Mouse (Mus musculus): Measurements from ENCODE around the gene Sparcl1. TPM values are rescaled to one million over a fixed set of nuclear protein-coding genes. Genes with fewer than 3 reads are reported as not detected.

Sparcl1 gene
- polyA plus RNA-seq, 1 experiment from 2014 or later, result 24.1 TPM

GRCm38 (mm10) chr5:104052956-104053355 lies 60.6 kb downstream of the Sparcl1 start:
- Histone ChIP-seq H3K36me3 (ENCODE audit: control insufficient read depth, insufficient read depth, low read length) (no peaks in the 10 kb centered on the region; the same call in 1 of the 2 replicates), H3K4me3 (ENCODE audit: low read depth, low read length) (no peak overlapping the region), H3K4me2 (ENCODE audit: low read depth, low read length, severe bottlenecking) (no peak overlapping the region), H3K9ac (ENCODE audit: low read length) (no peak overlapping the region), H3K4me1 (replicated peaks; ENCODE audit: control insufficient read depth, insufficient read depth, low read length) (no peaks in the 10 kb centered on the region), H3K9me3 (ENCODE audit: control insufficient read depth, low read length) (no peaks in the 10 kb centered on the region), H3K27ac (ENCODE audit: low read depth, low read length) (no peak overlapping the region), H3K27me3 (ENCODE audit: control insufficient read depth, insufficient read depth, low read length) (no peaks in the 10 kb centered on the region)
- ATAC-seq (replicated peaks; ENCODE audit: low FRiP score) (no peak), DNase-seq (ENCODE audit: low spot score) (peak; percentile 52)
- WGBS, result 58% methylated on average over 8 of the region's 8 CpGs

- WGBS, result 57% methylated on average over 4 of the region's 4 CpGs
- DNase-seq (ENCODE audit: low spot score) (no peak), ATAC-seq (replicated peaks; ENCODE audit: low FRiP score) (no peak)
- Histone ChIP-seq H3K9me3 (ENCODE audit: control insufficient read depth, low read length) (no peaks in the 10 kb centered on the region), H3K36me3 (ENCODE audit: control insufficient read depth, insufficient read depth, low read length) (no peaks in the 10 kb centered on the region; the same call in 1 of the 2 replicates), H3K4me1 (replicated peaks; ENCODE audit: control insufficient read depth, insufficient read depth, low read length) (no peaks in the 10 kb centered on the region; the same call in 1 of the 2 replicates), H3K27ac (ENCODE audit: low read depth, low read length) (no peak overlapping the region), H3K4me2 (ENCODE audit: low read depth, low read length, severe bottlenecking) (peak overlapping the region; percentile 64; the same call in 1 of the 2 replicates), H3K27me3 (ENCODE audit: control insufficient read depth, insufficient read depth, low read length) (no peaks in the 10 kb centered on the region), H3K9ac (ENCODE audit: low read length) (no peak overlapping the region), H3K4me3 (ENCODE audit: low read depth, low read length) (no peak overlapping the region)
Measured at GRCm38 (mm10) chr5:104048139-104048538, 65.4 kb downstream of the Sparcl1 start.

GRCm38 (mm10) chr5:104047200-104048105 lies 66.1 kb downstream of the Sparcl1 start:
- peak overlapping the region; percentile 88 for H3K9ac ChIP-seq (ENCODE audit: low read length)
- H3K4me3 ChIP-seq (ENCODE audit: low read depth, low read length), result peak overlapping the region; percentile 76
- no peaks in the 10 kb centered on the region; the same call in 1 of the 2 replicates for H3K36me3 ChIP-seq (ENCODE audit: control insufficient read depth, insufficient read depth, low read length)
- H3K9me3 ChIP-seq (ENCODE audit: control insufficient read depth, low read length), result no peaks in the 10 kb centered on the region
- no peaks in the 10 kb centered on the region for H3K27me3 ChIP-seq (ENCODE audit: control insufficient read depth, insufficient read depth, low read length)
- H3K4me1 ChIP-seq (replicated peaks; ENCODE audit: control insufficient read depth, insufficient read depth, low read length), result no peaks in the 10 kb centered on the region; the same call in 1 of the 2 replicates
- H3K27ac ChIP-seq (ENCODE audit: low read depth, low read length), result peak overlapping the region; percentile 31; the same call in 1 of the 2 replicates
- peak overlapping the region; percentile 64 for H3K4me2 ChIP-seq (ENCODE audit: low read depth, low read length, severe bottlenecking)
- DNase-seq (ENCODE audit: low spot score), result peak; percentile 47
- ATAC-seq (replicated peaks; ENCODE audit: low FRiP score), result no peak
- 13% methylated on average over 19 of the region's 19 CpGs for WGBS

GRCm38 (mm10) chr5:104046256-104047199 lies 67.0 kb downstream of the Sparcl1 start, which contains the start of gene Nudt9:
TSS of gene Nudt9 (plus strand) at chr5:104046306.
- Histone ChIP-seq H3K9me3 (ENCODE audit: control insufficient read depth, low read length) (no peaks in the 10 kb centered on the region), H3K4me2 (ENCODE audit: low read depth, low read length, severe bottlenecking) (peak within 1 kb of the TSS; percentile 64), H3K9ac (ENCODE audit: low read length) (peak within 1 kb of the TSS; percentile 88), H3K4me3 (ENCODE audit: low read depth, low read length) (peak within 1 kb of the TSS; percentile 76), H3K27ac (ENCODE audit: low read depth, low read length) (peak within 1 kb of the TSS; percentile 71), H3K27me3 (ENCODE audit: control insufficient read depth, insufficient read depth, low read length) (no peaks in the 10 kb centered on the region), H3K4me1 (replicated peaks; ENCODE audit: control insufficient read depth, insufficient read depth, low read length) (no peaks in the 10 kb centered on the region; the same call in 1 of the 2 replicates), H3K36me3 (ENCODE audit: control insufficient read depth, insufficient read depth, low read length) (no peaks in the 10 kb centered on the region)
- DNase-seq (ENCODE audit: low spot score) (peak; percentile 97), ATAC-seq (replicated peaks; ENCODE audit: low FRiP score) (peak; percentile 99)
- WGBS, result 5% methylated on average over 90 of the region's 90 CpGs

- WGBS, result 54% methylated on average over 2 of the region's 2 CpGs
- Histone ChIP-seq H3K4me2 (ENCODE audit: low read depth, low read length, severe bottlenecking) (no peak overlapping the region), H3K27me3 (ENCODE audit: control insufficient read depth, insufficient read depth, low read length) (no peaks in the 10 kb centered on the region), H3K4me1 (replicated peaks; ENCODE audit: control insufficient read depth, insufficient read depth, low read length) (no peaks in the 10 kb centered on the region; the same call in 1 of the 2 replicates), H3K9ac (ENCODE audit: low read length) (no peak overlapping the region), H3K9me3 (ENCODE audit: control insufficient read depth, low read length) (no peaks in the 10 kb centered on the region), H3K4me3 (ENCODE audit: low read depth, low read length) (no peak overlapping the region), H3K36me3 (ENCODE audit: control insufficient read depth, insufficient read depth, low read length) (no peaks in the 10 kb centered on the region), H3K27ac (ENCODE audit: low read depth, low read length) (no peak overlapping the region)
- no peak for ATAC-seq (replicated peaks; ENCODE audit: low FRiP score)
- no peak for DNase-seq (ENCODE audit: low spot score)
Measured at GRCm38 (mm10) chr5:104043704-104044103, 69.8 kb downstream of the Sparcl1 start.

GRCm38 (mm10) chr5:104042906-104043305 lies 70.6 kb downstream of the Sparcl1 start:
- Histone ChIP-seq H3K36me3 (ENCODE audit: control insufficient read depth, insufficient read depth, low read length) (no peaks in the 10 kb centered on the region), H3K4me3 (ENCODE audit: low read depth, low read length) (no peak overlapping the region), H3K9me3 (ENCODE audit: control insufficient read depth, low read length) (no peaks in the 10 kb centered on the region), H3K4me1 (replicated peaks; ENCODE audit: control insufficient read depth, insufficient read depth, low read length) (no peaks in the 10 kb centered on the region; the same call in 1 of the 2 replicates), H3K27ac (ENCODE audit: low read depth, low read length) (no peak overlapping the region), H3K9ac (ENCODE audit: low read length) (no peak overlapping the region), H3K27me3 (ENCODE audit: control insufficient read depth, insufficient read depth, low read length) (no peaks in the 10 kb centered on the region), H3K4me2 (ENCODE audit: low read depth, low read length, severe bottlenecking) (no peak overlapping the region)
- ATAC-seq (replicated peaks; ENCODE audit: low FRiP score) (no peak), DNase-seq (ENCODE audit: low spot score) (no peak)
- 95% methylated on average over 2 of the region's 2 CpGs for WGBS

- ATAC-seq (replicated peaks; ENCODE audit: low FRiP score) (no peak), DNase-seq (ENCODE audit: low spot score) (no peak)
- Histone ChIP-seq H3K9me3 (ENCODE audit: control insufficient read depth, low read length) (no peaks in the 10 kb centered on the region), H3K9ac (ENCODE audit: low read length) (no peak overlapping the region), H3K27ac (ENCODE audit: low read depth, low read length) (no peak overlapping the region), H3K27me3 (ENCODE audit: control insufficient read depth, insufficient read depth, low read length) (no peaks in the 10 kb centered on the region), H3K4me3 (ENCODE audit: low read depth, low read length) (no peak overlapping the region), H3K36me3 (ENCODE audit: control insufficient read depth, insufficient read depth, low read length) (no peaks in the 10 kb centered on the region), H3K4me2 (ENCODE audit: low read depth, low read length, severe bottlenecking) (no peak overlapping the region), H3K4me1 (replicated peaks; ENCODE audit: control insufficient read depth, insufficient read depth, low read length) (no peaks in the 10 kb centered on the region)
- WGBS, result 70% methylated on average over 6 of the region's 6 CpGs
Measured at GRCm38 (mm10) chr5:104039154-104039932, 74.2 kb downstream of the Sparcl1 start.
